Mouse (Mus musculus): Measurements from ENCODE around the gene Synpo2l.
A peak's percentile ranks its signal among the peaks of the same experiment; 100 is the strongest.

Gene Synpo2l

GRCm38 (mm10) chr14:20681742-20682141 lies 13.6 kb upstream of the Synpo2l start:
- DNase-seq (ENCODE audit: low spot score in 2 of 2) = no peak

GRCm38 (mm10) chr14:20677906-20678305 lies 9.8 kb upstream of the Synpo2l start:
- no peak for DNase-seq (ENCODE audit: low spot score in 2 of 2)

GRCm38 (mm10) chr14:20674064-20674833 lies 6.1 kb upstream of the Synpo2l start, which contains the start of gene Sec24c:
TSS of gene Sec24c (plus strand) at chr14:20674308.
- peak; percentile 90 to 94 for DNase-seq (ENCODE audit: low spot score in 2 of 2)

GRCm38 (mm10) chr14:20673735-20674063 lies 5.5 kb upstream of the Synpo2l start:
- DNase-seq (ENCODE audit: low spot score in 2 of 2) = peak in 1 of 2 experiments; percentile 76

GRCm38 (mm10) chr14:20672990-20673389 lies 4.8 kb upstream of the Synpo2l start:
- DNase-seq (ENCODE audit: low spot score in 2 of 2) = no peak

GRCm38 (mm10) chr14:20667469-20667868 lies 685 bp downstream of the Synpo2l start:
- no peak for DNase-seq (ENCODE audit: low spot score in 2 of 2)

GRCm38 (mm10) chr14:20664436-20664835 lies 3.7 kb downstream of the Synpo2l start:
- DNase-seq (ENCODE audit: low spot score in 2 of 2) = no peak

GRCm38 (mm10) chr14:20663601-20664000 lies 4.6 kb downstream of the Synpo2l start:
- DNase-seq (ENCODE audit: low spot score in 2 of 2) = no peak

- no peak for DNase-seq (ENCODE audit: low spot score in 2 of 2)
Observed at GRCm38 (mm10) chr14:20662740-20663139, 5.4 kb downstream of the Synpo2l start.

GRCm38 (mm10) chr14:20661661-20662331 lies 6.4 kb downstream of the Synpo2l start:
- DNase-seq (ENCODE audit: low spot score in 2 of 2) = no peak

- peak; percentile 90 to 97 for DNase-seq (ENCODE audit: low spot score in 2 of 2)
Observed at GRCm38 (mm10) chr14:20660827-20661660, 7.1 kb downstream of the Synpo2l start.

- no peak for DNase-seq (ENCODE audit: low spot score in 2 of 2)
Observed at GRCm38 (mm10) chr14:20659687-20660086, 8.5 kb downstream of the Synpo2l start.

- no peak for DNase-seq (ENCODE audit: low spot score in 2 of 2)
Observed at GRCm38 (mm10) chr14:20658902-20659301, 9.3 kb downstream of the Synpo2l start.

GRCm38 (mm10) chr14:20658326-20658725 lies 9.8 kb downstream of the Synpo2l start:
- DNase-seq (ENCODE audit: low spot score in 2 of 2) = peak in 1 of 2 experiments; percentile 71

GRCm38 (mm10) chr14:20656361-20656760 lies 11.8 kb downstream of the Synpo2l start, which contains the start of gene Myoz1:
TSS of gene Myoz1 (minus strand) at chr14:20656540.
- DNase-seq (ENCODE audit: low spot score in 2 of 2) = no peak

GRCm38 (mm10) chr14:20655731-20656130 lies 12.4 kb downstream of the Synpo2l start:
- DNase-seq (ENCODE audit: low spot score in 2 of 2) = no peak

- no peak for DNase-seq (ENCODE audit: low spot score in 2 of 2)
Observed at GRCm38 (mm10) chr14:20654690-20655421, 13.3 kb downstream of the Synpo2l start.

GRCm38 (mm10) chr14:20651722-20652256 lies 16.4 kb downstream of the Synpo2l start:
- DNase-seq (ENCODE audit: low spot score in 2 of 2) = no peak

GRCm38 (mm10) chr14:20651000-20651399 lies 17.2 kb downstream of the Synpo2l start:
- no peak for DNase-seq (ENCODE audit: low spot score in 2 of 2)

- DNase-seq (ENCODE audit: low spot score in 2 of 2) = no peak
Observed at GRCm38 (mm10) chr14:20646381-20646780, 21.8 kb downstream of the Synpo2l start.

GRCm38 (mm10) chr14:20645547-20645946 lies 22.6 kb downstream of the Synpo2l start:
- no peak for DNase-seq (ENCODE audit: low spot score in 2 of 2)
